ENCODE assay signal across 8 mouse cellular contexts in genomic region chr4:119631115-119631919, GRCm38 (mm10). TPM values are rescaled to one million over a fixed set of nuclear protein-coding genes. Genes with fewer than 3 reads are reported as not detected.
DNase-seq lines count a peak whose midpoint lies in the region; ATAC-seq lines count a peak whose summit lies in the region.

No protein-coding gene starts in this region.

- H3K9ac ChIP-seq in lung, embryonic 16.5 days (ENCODE audit: low read length), result no peak overlapping the region; the same call in 1 of the 2 replicates

- peaks cover 27% of the 10 kb centered on the region for H3K4me1 ChIP-seq in embryonic facial prominence, embryonic 10.5 days
- peaks cover 25% of the 10 kb centered on the region for H3K4me1 ChIP-seq in lung, embryonic 16.5 days (replicated peaks; ENCODE audit: control insufficient read depth, insufficient read depth, low read length)

- peak; percentile 60 for DNase-seq in adrenal gland, postnatal 10 days
- no peak for DNase-seq in adrenal gland, adult 18-20 months (ENCODE audit: low spot score in 2 of 2)
- DNase-seq in ES-CJ7 (ENCODE audit: low read depth, low spot score), result peak; percentile 61
- peak; percentile 38 for DNase-seq in embryonic facial prominence, embryonic 10.5 days (ENCODE audit: low spot score)
- peak; percentile 53 to 65 for DNase-seq in heart, postnatal 14 days
- DNase-seq in layer of hippocampus, adult 9-11 months, result peak; percentile 45
- DNase-seq in right cerebral cortex, postnatal 36 days (ENCODE audit: low spot score in 2 of 2), result peak; percentile 28 to 36

- H3K4me3 ChIP-seq in embryonic facial prominence, embryonic 10.5 days, result no peak overlapping the region
- H3K4me3 ChIP-seq in lung, embryonic 16.5 days (ENCODE audit: low read length), result no peak overlapping the region

- intact Hi-C loops in heart, postnatal 14 days (cut with DNase I), result loop anchor here (2.0 to 10.0 kb wide), 3 partner anchors 37 to 473 kb away; no protein-coding TSS in a partner anchor

- no peak overlapping the region for H3K4me2 ChIP-seq in lung, embryonic 16.5 days (ENCODE audit: low read depth, low read length)

- WGBS in embryonic facial prominence, embryonic 10.5 days, result 64% methylated on average over 11 of the region's 11 CpGs
- WGBS in lung, embryonic 16.5 days, result 22% methylated on average over 11 of the region's 11 CpGs

- no peaks in the 10 kb centered on the region for H3K9me3 ChIP-seq in embryonic facial prominence, embryonic 10.5 days
- no peaks in the 10 kb centered on the region for H3K9me3 ChIP-seq in lung, embryonic 16.5 days (ENCODE audit: control insufficient read depth, low read length)

- H3K36me3 ChIP-seq in embryonic facial prominence, embryonic 10.5 days (replicated peaks), result peaks cover 43% of the 10 kb centered on the region
- H3K36me3 ChIP-seq in lung, embryonic 16.5 days (ENCODE audit: control insufficient read depth, insufficient read depth, low read length), result peaks cover 10% of the 10 kb centered on the region

- peak; percentile 83 for ATAC-seq in lung, embryonic 16.5 days (ENCODE audit: low read depth)

- no peaks in the 10 kb centered on the region for H3K27me3 ChIP-seq in embryonic facial prominence, embryonic 10.5 days (replicated peaks; ENCODE audit: low read depth, poor library complexity, severe bottlenecking)
- H3K27me3 ChIP-seq in lung, embryonic 16.5 days (ENCODE audit: control insufficient read depth, insufficient read depth, low read depth, low read length), result no peaks in the 10 kb centered on the region

- H3K27ac ChIP-seq in embryonic facial prominence, embryonic 10.5 days (replicated peaks), result no peak overlapping the region
- peak overlapping the region; percentile 59 for H3K27ac ChIP-seq in lung, embryonic 16.5 days (ENCODE audit: low read length)

RNA-seq across cellular contexts. Expression of gene Guca2a, which starts 6.2 kb away (rescaled TPM):
- not detected for total RNA-seq in adrenal gland, postnatal 10 days (2021)
- not detected for total RNA-seq in adrenal gland, adult 18-20 months (2021)
- polyA plus RNA-seq in embryonic facial prominence, embryonic 10.5 days (2016; fragmentation: Nextera tagmentation; extraction: Ambion mirVana), result not detected in 2 replicates
- not detected for total RNA-seq in heart, postnatal 14 days (2021)
- 0.64 TPM in 1 of 2 replicates, not detected in the other for polyA plus RNA-seq in lung, embryonic 16.5 days (2015; fragmentation: Nextera tagmentation; extraction: Ambion mirVana)

RNA-seq across cellular contexts. Expression of gene Guca2b, which starts 27.4 kb away (rescaled TPM):
- total RNA-seq in adrenal gland, postnatal 10 days (2021), result not detected
- total RNA-seq in adrenal gland, adult 18-20 months (2021), result under 1 TPM in 1 of 2 experiments, not detected in 1; 0.56 TPM
- not detected in 2 replicates for polyA plus RNA-seq in embryonic facial prominence, embryonic 10.5 days (2016; fragmentation: Nextera tagmentation; extraction: Ambion mirVana)
- total RNA-seq in heart, postnatal 14 days (2021), result not detected
- 0.62 TPM in 1 of 2 replicates, not detected in the other for polyA plus RNA-seq in lung, embryonic 16.5 days (2015; fragmentation: Nextera tagmentation; extraction: Ambion mirVana)

Comparison
In these comparisons a context has a peak if more than half of its experiments do, and no peak if none do; other contexts are left out.
1. DNase-seq: peak in adrenal gland, postnatal 10 days (single experiment), ES-CJ7 (single experiment), embryonic facial prominence, embryonic 10.5 days (single experiment), heart, postnatal 14 days (2 of 2), layer of hippocampus, adult 9-11 months (single experiment) and right cerebral cortex, postnatal 36 days (2 of 2); none in adrenal gland, adult 18-20 months (0 of 2).